In the genomic region with DNA sequence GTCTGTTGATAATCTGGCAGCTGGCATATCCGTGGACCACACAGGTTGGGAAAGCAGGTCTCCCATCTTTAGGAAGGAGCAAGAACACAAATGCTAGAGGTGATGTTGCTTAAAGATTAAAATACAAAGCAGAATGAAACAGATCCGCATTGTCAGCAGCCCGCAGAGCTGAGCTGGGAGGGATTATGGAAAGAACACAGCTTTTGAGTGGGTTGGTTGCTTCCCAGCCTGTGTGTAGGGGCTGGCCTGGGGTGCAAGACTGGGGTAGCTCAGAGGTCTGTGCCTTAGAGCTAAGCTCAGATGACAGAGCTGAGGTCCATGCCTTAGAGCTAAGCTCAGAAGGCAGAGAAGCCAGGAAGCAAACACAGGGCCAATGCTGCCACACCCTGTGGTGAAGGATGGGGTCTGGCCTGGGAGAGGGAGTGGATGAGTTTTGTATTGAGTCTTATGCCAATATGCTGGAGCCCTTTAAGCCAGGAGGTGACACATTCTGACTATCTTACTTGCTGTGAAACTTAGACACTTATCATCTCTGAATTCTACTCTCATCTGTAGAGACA, we compare ENCODE assay signal across 19 mouse cellular contexts. TPM values are rescaled to one million over a fixed set of nuclear protein-coding genes. Genes with fewer than 3 reads are reported as not detected.
DNase-seq lines count a peak whose midpoint lies in the region; ATAC-seq and TF ChIP-seq lines count a peak whose summit lies in the region.
"Had no signal": no experiment of that assay in that cellular context is flagged by ENCODE, and none has a peak within 500 bp of the region (broad histone marks: within the 10 kb centered on the region; RNA-seq: fewer than 3 reads in every experiment).

No protein-coding gene starts in this region.

- dilution Hi-C loops in CH12.LX (cut with MboI; ENCODE audit: extremely low pct_ligation_motif_present, extremely low pct_unique_long_range_greater_than_20kb, low sequenced_read_pairs), result no loop called here

- H3K27me3 ChIP-seq in embryonic facial prominence, embryonic 13.5 days, result peaks cover 2% of the 10 kb centered on the region; the same call in 1 of the 2 replicates
- no peaks in the 10 kb centered on the region; the same call in 1 of the 2 replicates for H3K27me3 ChIP-seq in embryonic facial prominence, embryonic 10.5 days (replicated peaks; ENCODE audit: low read depth, poor library complexity, severe bottlenecking)
- no peaks in the 10 kb centered on the region for H3K27me3 ChIP-seq in CH12.LX (replicated peaks)
- no peaks in the 10 kb centered on the region for H3K27me3 ChIP-seq in liver, embryonic 16.5 days (ENCODE audit: control insufficient read depth, insufficient read depth, low read depth, low read length)
- H3K27me3 ChIP-seq: hindbrain, embryonic 13.5 days had no signal

- TF ChIP-seq RAD21 in CH12.LX (IDR thresholded peaks at IDR 0.05; ENCODE audit: low read depth, low read length), result no peak

- H3K4me2 ChIP-seq in embryonic facial prominence, embryonic 13.5 days, result no peak overlapping the region
- H3K4me2 ChIP-seq in CH12.LX (ENCODE audit: insufficient read depth, low read depth, poor library complexity, severe bottlenecking), result no peak overlapping the region
- H3K4me2 ChIP-seq in liver, embryonic 16.5 days (ENCODE audit: low read depth, low read length), result no peak overlapping the region
- H3K4me2 ChIP-seq: hindbrain, embryonic 13.5 days; midbrain, embryonic 12.5 days had no signal

- in situ Hi-C loops in CH12.LX (cut with MboI; ENCODE audit: low pct_ligation_motif_present, low pct_unique_long_range_greater_than_20kb, low sequenced_read_pairs), result no loop called here

- peaks cover 53% of the 10 kb centered on the region for H3K4me1 ChIP-seq in embryonic facial prominence, embryonic 13.5 days
- H3K4me1 ChIP-seq in embryonic facial prominence, embryonic 10.5 days, result peaks cover 50% of the 10 kb centered on the region
- H3K4me1 ChIP-seq in CH12.LX (ENCODE audit: control insufficient read depth in 1 of 2, insufficient read depth in 2 of 2), result peaks cover 25 to 73% of the 10 kb centered on the region in 2 experiments
- H3K4me1 ChIP-seq in liver, embryonic 16.5 days (ENCODE audit: control insufficient read depth, low read depth, low read length), result peaks cover 60% of the 10 kb centered on the region

- TF ChIP-seq CTCF in layer of hippocampus, adult 2 months (conservative IDR thresholded peaks at IDR 0.05), result no peak
- no peak for TF ChIP-seq CTCF in CH12.LX (conservative IDR thresholded peaks at IDR 0.05 in 1 of 2, IDR thresholded peaks at IDR 0.05 in 1 of 2; ENCODE audit: low read depth in 2 of 2, low read length in 2 of 2)

- H3K79me2 ChIP-seq in CH12.LX (replicated peaks; ENCODE audit: control insufficient read depth, extremely low read depth, insufficient read depth, poor library complexity, severe bottlenecking), result peaks cover 48% of the 10 kb centered on the region

- 73% methylated on average over 3 of the region's 3 CpGs for WGBS in embryonic facial prominence, embryonic 13.5 days
- 81% methylated on average over 3 of the region's 3 CpGs for WGBS in embryonic facial prominence, embryonic 10.5 days
- 88% methylated on average over 3 of the region's 3 CpGs for WGBS in liver, embryonic 16.5 days (ENCODE audit: insufficient replicate concordance)

- peak; percentile 8; the same call in 1 of the 2 replicates for TF ChIP-seq POLR2A in CH12.LX (IDR thresholded peaks at IDR 0.05; ENCODE audit: low read depth, low read length)

- H3K9me3 ChIP-seq in embryonic facial prominence, embryonic 13.5 days, result no peaks in the 10 kb centered on the region
- no peaks in the 10 kb centered on the region for H3K9me3 ChIP-seq in embryonic facial prominence, embryonic 10.5 days
- peaks cover 8% of the 10 kb centered on the region for H3K9me3 ChIP-seq in CH12.LX (replicated peaks; ENCODE audit: low read length)
- no peaks in the 10 kb centered on the region for H3K9me3 ChIP-seq in liver, embryonic 16.5 days (replicated peaks; ENCODE audit: control insufficient read depth, low read length)
- H3K9me3 ChIP-seq: hindbrain, embryonic 13.5 days; midbrain, embryonic 12.5 days had no signal

- H3K27ac ChIP-seq in embryonic facial prominence, embryonic 13.5 days, result peak overlapping the region; percentile 22; the same call in 1 of the 2 replicates
- no peak overlapping the region for H3K27ac ChIP-seq in embryonic facial prominence, embryonic 10.5 days (replicated peaks)
- H3K27ac ChIP-seq in layer of hippocampus, adult 2 months, result peak overlapping the region; percentile 91
- H3K27ac ChIP-seq in CH12.LX (ENCODE audit: insufficient read depth, low read depth), result no peak overlapping the region
- H3K27ac ChIP-seq in liver, embryonic 16.5 days (ENCODE audit: low read length), result peak overlapping the region; percentile 72; the same call in 1 of the 2 replicates
- H3K27ac ChIP-seq: hindbrain, embryonic 13.5 days; midbrain, embryonic 12.5 days had no signal

- H3K4me3 ChIP-seq in embryonic facial prominence, embryonic 13.5 days, result no peak overlapping the region
- no peak overlapping the region for H3K4me3 ChIP-seq in embryonic facial prominence, embryonic 10.5 days
- no peak overlapping the region for H3K4me3 ChIP-seq in layer of hippocampus, adult 2 months
- H3K4me3 ChIP-seq in CH12.LX (replicated peaks in 1 of 3; ENCODE audit: low read depth in 2 of 3, low read length in 2 of 3, poor library complexity in 1 of 3), result no peak overlapping the region
- no peak overlapping the region for H3K4me3 ChIP-seq in liver, embryonic 16.5 days (ENCODE audit: low read depth, low read length)
- H3K4me3 ChIP-seq: hindbrain, embryonic 13.5 days; midbrain, embryonic 12.5 days had no signal

- no peak for DNase-seq in embryonic facial prominence, embryonic 10.5 days (ENCODE audit: low spot score)
- no peak for DNase-seq in layer of hippocampus, adult 2 months (ENCODE audit: low spot score in 2 of 2)
- DNase-seq in layer of hippocampus, postnatal 36 days, result no peak
- no peak for DNase-seq in CH12.LX (ENCODE audit: extremely low read depth)
- no peak for DNase-seq in spleen, postnatal 10 days (ENCODE audit: low spot score in 2 of 2)
- DNase-seq: adrenal gland, postnatal 25 days; cerebellum, adult 11 months; forebrain, postnatal 0 days; heart, adult 18-20 months; heart, postnatal 36 days; kidney, adult 18-20 months; kidney, postnatal 4 days; lung, adult 18-20 months had no signal

- H3K9ac ChIP-seq in embryonic facial prominence, embryonic 13.5 days, result no peak overlapping the region
- no peak overlapping the region for H3K9ac ChIP-seq in CH12.LX (ENCODE audit: insufficient read depth, low read depth)
- 0 out of 2 replicates have a peak overlapping the region, but pooled peaks have one; percentile 32 for H3K9ac ChIP-seq in liver, embryonic 16.5 days (ENCODE audit: low read depth, low read length)
- H3K9ac ChIP-seq: forebrain, postnatal 0 days; hindbrain, embryonic 13.5 days; midbrain, embryonic 12.5 days had no signal

- no peaks in the 10 kb centered on the region for H3K36me3 ChIP-seq in embryonic facial prominence, embryonic 13.5 days
- no peaks in the 10 kb centered on the region for H3K36me3 ChIP-seq in embryonic facial prominence, embryonic 10.5 days (replicated peaks)
- H3K36me3 ChIP-seq in CH12.LX (replicated peaks in 1 of 2; ENCODE audit: control insufficient read depth in 1 of 2, insufficient read depth in 1 of 2, low read length in 1 of 2), result peaks cover 61 to 100% of the 10 kb centered on the region in 2 experiments
- H3K36me3 ChIP-seq in liver, embryonic 16.5 days (ENCODE audit: control insufficient read depth, insufficient read depth), result peaks cover 19% of the 10 kb centered on the region
- H3K36me3 ChIP-seq: hindbrain, embryonic 13.5 days; midbrain, embryonic 12.5 days had no signal

- TF ChIP-seq EP300 in CH12.LX (IDR thresholded peaks at IDR 0.05; ENCODE audit: low read length), result no peak

- no peak for ATAC-seq in embryonic facial prominence, embryonic 13.5 days (ENCODE audit: insufficient number of reproducible peaks, insufficient read depth, low FRiP score, low TSS enrichment, low read depth)
- ATAC-seq in liver, embryonic 16.5 days (ENCODE audit: low read depth), result no peak
- no peak for ATAC-seq in inflammation-experienced regulatory T-cells, adult 6 months
- ATAC-seq: CD4-positive, CD25-positive, alpha-beta regulatory T cell, adult 4 months; forebrain, postnatal 0 days had no signal

TF ChIP-seq in CH12.LX, 34 proteins besides CTCF, POLR2A, EP300 and RAD21:
- no peak for TF ChIP-seq HCFC1 (IDR thresholded peaks at IDR 0.05; ENCODE audit: low read depth, low read length)
- no peak for TF ChIP-seq MXI1 (IDR thresholded peaks at IDR 0.05; ENCODE audit: low read depth, low read length)
- no peak for TF ChIP-seq USF1 (IDR thresholded peaks at IDR 0.05; ENCODE audit: low read depth, low read length)
- no peak for TF ChIP-seq MEF2A (IDR thresholded peaks at IDR 0.05; ENCODE audit: borderline replicate concordance, low read depth, low read length)
- no peak for TF ChIP-seq CHD2 (IDR thresholded peaks at IDR 0.05; ENCODE audit: low read length)
- no peak for TF ChIP-seq BHLHE40 (IDR thresholded peaks at IDR 0.05; ENCODE audit: low read depth, low read length)
- TF ChIP-seq CHD1 (IDR thresholded peaks at IDR 0.05; ENCODE audit: low read depth, low read length), result no peak
- TF ChIP-seq MAX (IDR thresholded peaks at IDR 0.05; ENCODE audit: low read length), result no peak

RNA-seq across cellular contexts. Expression of a gene that starts 39.4 kb away (rescaled TPM):
- polyA plus RNA-seq in embryonic facial prominence, embryonic 13.5 days (2015; fragmentation: Nextera tagmentation; extraction: Ambion mirVana), result 19.1 and 19.7 TPM in 2 replicates
- polyA plus RNA-seq in embryonic facial prominence, embryonic 10.5 days (2016; fragmentation: Nextera tagmentation; extraction: Ambion mirVana), result 6.2 and 6.6 TPM in 2 replicates
- 100 to 1,000 TPM; 178 to 182 TPM for total RNA-seq in layer of hippocampus, adult 2 months (2021)
- 100 to 1,000 TPM; 178 to 181 TPM for total RNA-seq in layer of hippocampus, postnatal 36 days (2021)
- total RNA-seq in CH12.LX (2012; rRNA removed) (81.1 and 95.6 TPM in 2 replicates), CH12.LX (2014; rRNA removed) (57.7 and 60.8 TPM in 2 replicates)
- polyA plus RNA-seq in CH12.LX (2012; ENCODE audit: insufficient read length, low read depth), result 66.6 and 76.5 TPM in 2 replicates
- 62.3 and 62.4 TPM in 2 replicates for polyA plus RNA-seq in liver, embryonic 16.5 days (2015; fragmentation: Nextera tagmentation; extraction: Ambion mirVana)
- polyA plus RNA-seq in inflammation-experienced regulatory T-cells, adult 6 months (2017; shearing (Covaris generic)), result 1 to 10 TPM in 2 of 3 experiments, not detected in 1; 1.2 to 2.3 TPM

Comparison
In these comparisons a context has a peak if more than half of its experiments do, and no peak if none do; other contexts are left out.
1. H3K27ac ChIP-seq: peak in embryonic facial prominence, embryonic 13.5 days (single experiment), layer of hippocampus, adult 2 months (single experiment) and liver, embryonic 16.5 days (single experiment); none in embryonic facial prominence, embryonic 10.5 days (single experiment) and CH12.LX (single experiment).